Mouse (Mus musculus): Measurements from ENCODE around the gene Slc22a1.

DNA sequence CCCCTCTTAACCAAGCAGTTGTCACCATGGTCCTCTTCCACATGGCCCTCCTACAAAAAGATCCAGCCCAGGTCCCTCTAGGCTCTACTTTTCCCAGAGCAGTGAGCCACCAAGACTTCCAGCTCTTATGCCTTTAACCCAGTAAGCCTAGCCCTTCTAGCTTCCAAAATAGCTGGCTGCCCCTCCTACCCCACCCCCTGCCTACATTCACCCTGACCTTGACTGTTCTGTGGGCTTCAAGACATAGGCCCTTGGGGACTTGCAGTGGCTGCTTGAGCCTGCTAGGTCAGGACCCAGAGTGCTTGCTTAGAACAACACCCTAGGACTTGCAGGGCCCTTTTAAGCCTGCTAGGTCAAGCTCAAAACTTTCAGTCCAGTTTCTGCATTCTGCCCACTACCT lies 68.4 kb downstream of the Slc22a1 start:
- TF ChIP-seq CTCF (conservative IDR thresholded peaks at IDR 0.05; ENCODE audit: insufficient read depth, insufficient read length, low read depth, low read length): no peak
- no peak for TF ChIP-seq POLR2A (IDR thresholded peaks at IDR 0.05; ENCODE audit: low read depth, low read length)

Measured in kidney, adult 2 months (tissue).